Mouse (Mus musculus) ES-E14 (cell line): ENCODE results near the gene Tcte2. TPM values are rescaled to one million over a fixed set of nuclear protein-coding genes. Genes with fewer than 3 reads are reported as not detected.

Source experiments
- DNase-seq: peaks from one replicate; pipeline ENCODE4 v3.0.0-alpha.2; 2013; ENCODE audit warnings: low read depth, low spot score
- H3K27ac ChIP-seq: 2 replicates; pipeline ENCODE4 v1.5.1; 2012; ENCODE audit warnings: low read depth, mild to moderate bottlenecking, low read length, moderate library complexity, mixed read lengths; ENCODE audit not compliant: poor library complexity, insufficient read depth, severe bottlenecking
- H3K36me3 ChIP-seq: 2 replicates; pipeline ENCODE4 v1.6.1; 2012; ENCODE audit warnings: mild to moderate bottlenecking, low read length, moderate library complexity, mixed read lengths; ENCODE audit not compliant: control insufficient read depth, poor library complexity, insufficient read depth, severe bottlenecking
- H3K4me1 ChIP-seq, 2 experiments: fragments of 150-350 bp in 1 of 2; sonication (generic) in 1 of 2; 2 replicates each; pipeline ENCODE4 v1.6.1; 2012; ENCODE audit warnings: low read length in 2 of 2, mild to moderate bottlenecking in 1 of 2, mixed read lengths in 1 of 2; ENCODE audit not compliant: control insufficient read depth in 2 of 2, insufficient read depth in 2 of 2, poor library complexity in 1 of 2
- H3K4me3 ChIP-seq, 2 experiments: fragments of 150-350 bp in 1 of 2; sonication (generic) in 1 of 2; 2 replicates each; pipeline ENCODE4 v1.5.1; 2012; ENCODE audit warnings: low read length in 2 of 2, low read depth in 1 of 2, mild to moderate bottlenecking in 1 of 2, mixed read lengths in 1 of 2; ENCODE audit not compliant: insufficient read depth in 1 of 2, poor library complexity in 1 of 2, severe bottlenecking in 1 of 2
- H3K9ac ChIP-seq: 2 replicates; pipeline ENCODE4 v1.6.1; 2012; ENCODE audit warnings: low read depth, mild to moderate bottlenecking, low read length, mixed read lengths; ENCODE audit not compliant: poor library complexity, insufficient read depth, severe bottlenecking
- H3K9me3 ChIP-seq: fragments of 150-350 bp; sonication (generic); 2 replicates; pipeline ENCODE4 v1.6.1; 2012; ENCODE audit warnings: low read depth, mild to moderate bottlenecking, low read length; ENCODE audit not compliant: control insufficient read depth, insufficient read depth
- CHD2 ChIP-seq: IDR thresholded peaks from 2 replicates; pipeline ENCODE4 v1.6.1; 2014; ENCODE audit warnings: mild to moderate bottlenecking, low read depth, low read length, inconsistent platforms
- HCFC1 ChIP-seq: IDR thresholded peaks from 2 replicates; pipeline ENCODE4 v1.6.1; 2012; ENCODE audit warnings: low read length, inconsistent platforms, borderline replicate concordance; ENCODE audit not compliant: insufficient read depth
- MAFK ChIP-seq: IDR thresholded peaks from 2 replicates; pipeline ENCODE4 v1.6.1; 2014; ENCODE audit warnings: mild to moderate bottlenecking, low read depth, low read length, inconsistent platforms; ENCODE audit not compliant: insufficient read depth
- ZC3H11A ChIP-seq: IDR thresholded peaks from 2 replicates; pipeline ENCODE4 v1.6.1; 2012; ENCODE audit warnings: low read depth, mild to moderate bottlenecking, inconsistent platforms, low read length, borderline replicate concordance
- ZNF384 ChIP-seq: IDR thresholded peaks from 2 replicates; pipeline ENCODE4 v1.6.1; 2012; ENCODE audit warnings: low read depth, low read length, inconsistent platforms
- in situ Hi-C, 2 experiments: fragments of 600-800 bp; cut with MboI; formaldehyde crosslinking; loops; one replicate each; pipeline ENCODE4 v1.15.1; 2025; ENCODE audit warnings: low sequenced_read_pairs in 2 of 2, inconsistent platforms in 1 of 2; ENCODE audit not compliant: unreplicated experiment in 2 of 2
- total RNA-seq: library from RNA; depleted of rRNA; stranded (reverse); fragments of 300-350 nt; gene quantifications from 2 replicates; pipeline ENCODE4 v1.2.3, GENCODE M21; 2012

The Tcte2 gene
- total RNA-seq, 1 experiment: 3.3 TPM

DNA sequence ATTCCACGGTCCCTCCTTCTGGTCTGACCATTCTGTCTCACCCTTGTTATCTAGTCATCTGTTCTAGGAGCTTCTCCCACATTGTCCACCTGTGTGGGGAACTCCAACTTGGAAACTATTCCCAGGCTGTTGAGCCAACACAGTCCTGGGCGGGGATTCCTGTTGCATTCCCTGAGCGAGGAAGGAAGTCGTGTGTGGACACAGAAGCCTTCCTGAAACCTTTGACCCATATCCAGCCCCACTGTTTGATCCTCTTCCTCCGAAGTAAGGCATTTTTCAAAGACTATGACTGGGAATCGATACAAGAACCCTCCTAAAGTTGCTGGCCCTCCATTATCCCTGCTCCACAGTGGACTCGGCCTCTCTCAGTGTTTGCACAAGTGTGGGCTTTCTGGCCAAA lies 61.9 kb downstream of the Tcte2 start:
- in situ Hi-C loops: no loop called here
- Histone ChIP-seq H3K27ac (peak overlapping the region; percentile 26; the same call in 1 of the 2 replicates), H3K4me3 (no peak overlapping the region), H3K9me3 (no peaks in the 10 kb centered on the region), H3K36me3 (no peaks in the 10 kb centered on the region), H3K9ac (no peak overlapping the region), H3K4me1 (peaks cover 9 to 16% of the 10 kb centered on the region in 2 experiments)
- no peak for DNase-seq
- TF ChIP-seq MAFK (no peak), ZNF384 (no peak), CHD2 (no peak), ZC3H11A (no peak), HCFC1 (no peak)

- peaks cover 9 to 16% of the 10 kb centered on the region in 2 experiments for H3K4me1 ChIP-seq
- H3K9me3 ChIP-seq: no peaks in the 10 kb centered on the region
- in situ Hi-C loops: no loop called here
- H3K36me3 ChIP-seq: no peaks in the 10 kb centered on the region
- no peak for TF ChIP-seq ZC3H11A
- no peak for TF ChIP-seq HCFC1
- no peak for TF ChIP-seq ZNF384
- no peak for TF ChIP-seq CHD2
- no peak for TF ChIP-seq MAFK
- H3K27ac ChIP-seq: no peak overlapping the region
- DNase-seq: no peak
- no peak overlapping the region for H3K9ac ChIP-seq
- no peak overlapping the region for H3K4me3 ChIP-seq
Measured at GRCm38 (mm10) chr17:13698194-13698593, 63.4 kb downstream of the Tcte2 start.

- no peak overlapping the region for H3K4me3 ChIP-seq
- no peak overlapping the region for H3K9ac ChIP-seq
- peaks cover 9 to 16% of the 10 kb centered on the region in 2 experiments for H3K4me1 ChIP-seq
- no peaks in the 10 kb centered on the region for H3K36me3 ChIP-seq
- in situ Hi-C loops: no loop called here
- DNase-seq: no peak
- no peak for TF ChIP-seq CHD2
- TF ChIP-seq ZC3H11A: no peak
- TF ChIP-seq HCFC1: no peak
- no peak for TF ChIP-seq ZNF384
- TF ChIP-seq MAFK: no peak
- no peaks in the 10 kb centered on the region for H3K9me3 ChIP-seq
- no peak overlapping the region for H3K27ac ChIP-seq
Measured at GRCm38 (mm10) chr17:13697646-13698045, 64.0 kb downstream of the Tcte2 start.

DNA sequence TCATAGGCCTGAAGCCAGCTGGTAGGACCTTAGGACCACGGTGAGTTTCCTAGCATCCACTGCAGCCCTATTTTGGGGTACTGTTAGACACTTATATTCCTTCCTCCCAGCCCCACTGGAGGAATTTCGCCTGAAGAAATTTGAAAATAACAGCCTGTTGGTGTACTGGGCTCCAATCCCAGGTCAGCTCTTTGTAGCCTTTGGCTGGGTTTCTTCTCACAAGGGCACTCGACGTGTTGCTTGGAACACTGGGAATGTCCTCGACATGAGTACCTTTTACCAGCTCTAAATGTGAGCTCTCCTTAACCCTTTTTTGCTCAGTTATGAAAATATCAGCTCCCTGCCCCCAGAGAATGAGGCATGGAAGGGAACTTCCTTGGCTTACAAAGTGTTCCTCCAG lies 65.7 kb downstream of the Tcte2 start:
- in situ Hi-C loops: no loop called here
- H3K9me3 ChIP-seq: no peaks in the 10 kb centered on the region
- DNase-seq: no peak
- H3K27ac ChIP-seq: no peak overlapping the region
- no peak overlapping the region for H3K9ac ChIP-seq
- peaks cover 6 to 14% of the 10 kb centered on the region in 2 experiments for H3K4me1 ChIP-seq
- H3K4me3 ChIP-seq: no peak overlapping the region
- no peak for TF ChIP-seq MAFK
- TF ChIP-seq ZC3H11A: no peak
- TF ChIP-seq ZNF384: no peak
- no peak for TF ChIP-seq HCFC1
- TF ChIP-seq CHD2: no peak
- H3K36me3 ChIP-seq: no peaks in the 10 kb centered on the region

DNA sequence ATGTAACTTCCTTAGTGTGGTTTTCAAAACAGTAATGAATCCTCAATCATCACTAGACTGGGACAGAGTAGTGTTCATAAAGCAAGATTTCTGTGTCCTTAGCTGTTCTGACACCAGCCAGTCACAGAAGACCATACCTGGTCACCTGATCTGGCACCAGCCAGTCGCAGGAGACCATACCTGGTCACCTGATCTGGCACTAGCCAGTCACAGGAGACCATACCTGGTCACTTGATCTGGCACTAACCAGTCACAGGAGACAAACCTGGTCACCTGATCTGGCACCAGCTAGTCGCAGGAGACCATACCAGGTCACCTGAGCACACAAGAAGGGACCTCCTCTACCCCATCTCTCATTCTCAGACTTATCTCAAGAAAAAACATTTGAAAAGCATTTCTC lies 66.4 kb downstream of the Tcte2 start:
- no peak for DNase-seq
- in situ Hi-C loops: no loop called here
- H3K4me3 ChIP-seq: no peak overlapping the region
- TF ChIP-seq CHD2: no peak
- TF ChIP-seq ZNF384: no peak
- TF ChIP-seq HCFC1: no peak
- no peak for TF ChIP-seq MAFK
- TF ChIP-seq ZC3H11A: no peak
- no peaks in the 10 kb centered on the region for H3K9me3 ChIP-seq
- H3K36me3 ChIP-seq: no peaks in the 10 kb centered on the region
- no peak overlapping the region for H3K9ac ChIP-seq
- H3K4me1 ChIP-seq: peaks cover 5 to 10% of the 10 kb centered on the region in 2 experiments; a peak in 3 of 4 replicates
- no peak overlapping the region for H3K27ac ChIP-seq
